Mouse (Mus musculus): Measurements from ENCODE around the gene Gm14137.

Gene Gm14137

DNA sequence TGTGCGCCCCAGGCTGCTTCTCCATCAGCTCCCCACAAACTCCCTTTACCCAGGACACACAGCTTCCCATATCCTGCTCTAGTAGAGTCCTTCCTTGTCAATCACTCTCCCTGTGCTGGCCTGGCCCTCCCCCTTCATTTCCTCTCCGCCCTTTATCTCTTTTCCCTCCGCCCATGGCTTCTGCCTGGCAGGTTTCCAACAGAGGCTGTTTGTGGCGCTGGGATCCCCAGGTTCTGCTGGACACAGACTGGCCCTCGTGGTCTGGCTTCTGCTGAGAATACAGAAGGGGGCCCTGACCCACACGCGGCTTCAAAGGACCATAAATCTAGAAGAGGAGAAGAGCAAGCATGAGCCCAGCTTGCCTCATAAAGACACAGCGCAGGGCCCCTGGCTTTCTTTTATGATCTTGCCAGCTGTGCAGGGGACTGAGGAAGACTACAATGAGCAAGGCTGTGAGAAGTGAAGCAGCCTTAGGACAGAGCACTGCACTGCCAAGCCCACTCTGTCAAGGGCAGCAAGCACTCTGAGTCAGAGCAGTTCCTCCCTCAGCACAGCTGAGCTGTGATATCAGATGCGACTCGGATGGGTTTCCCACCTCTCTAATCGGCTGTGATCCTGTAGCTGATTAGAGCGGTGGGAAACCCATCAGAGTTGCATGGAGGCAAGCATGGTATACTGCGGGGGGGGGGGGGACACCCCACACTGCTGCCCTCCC lies 1.3 kb upstream of the Gm14137 start:
- no peak for DNase-seq (ENCODE audit: low spot score)

GRCm38 (mm10) chr2:119174866-119175265 lies 557 bp downstream of the Gm14137 start:
- no peak for DNase-seq (ENCODE audit: low spot score)

DNA sequence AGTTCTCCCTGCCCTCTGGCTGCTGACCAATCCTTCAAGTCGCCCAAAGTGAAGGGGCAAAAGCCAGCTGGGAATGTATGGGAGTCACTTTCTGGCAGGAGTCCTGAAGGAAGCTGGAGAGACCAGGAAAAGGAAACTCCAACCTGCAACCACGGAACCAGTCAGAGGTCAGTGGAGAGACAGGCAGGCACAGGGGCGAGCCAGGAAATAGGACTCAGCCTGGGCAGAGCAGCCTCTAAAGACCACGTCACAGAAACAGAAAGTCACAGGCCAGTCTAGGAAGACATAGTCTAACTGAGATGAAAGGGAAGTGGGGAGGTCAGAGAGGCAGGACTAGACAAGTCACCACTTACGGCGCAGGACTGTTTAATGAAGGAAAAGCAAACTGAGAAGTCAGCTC lies 1.3 kb downstream of the Gm14137 start:
- DNase-seq (ENCODE audit: low spot score): no peak

- DNase-seq (ENCODE audit: low spot score): no peak
Measured at GRCm38 (mm10) chr2:119176761-119177160, 2.5 kb downstream of the Gm14137 start.

DNA sequence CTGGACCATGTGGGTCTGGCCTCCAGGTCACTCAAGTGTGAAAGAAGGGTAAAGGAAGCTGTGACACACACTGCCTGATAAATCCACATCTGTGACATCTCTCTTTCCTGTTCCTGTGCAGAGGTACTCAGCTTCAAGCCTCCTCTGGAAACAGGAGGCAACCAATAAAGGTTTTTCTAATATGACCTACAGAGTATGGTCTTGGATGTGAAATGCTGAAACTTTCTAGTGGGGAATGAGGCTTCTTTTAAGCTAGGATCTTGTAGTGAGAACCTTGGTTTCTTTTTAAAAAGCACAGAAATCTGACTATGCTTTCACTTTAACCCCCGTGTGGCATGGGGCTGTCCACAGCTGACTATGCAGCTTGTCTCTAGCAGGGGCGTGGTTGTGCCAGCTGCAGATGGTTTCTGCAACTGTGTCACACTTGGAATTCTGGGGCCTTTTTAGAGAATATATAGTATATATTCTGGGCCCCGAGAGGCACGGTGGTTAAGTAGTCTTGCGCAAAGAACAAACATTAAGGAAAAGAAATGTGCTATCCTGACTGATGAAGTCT lies 3.2 kb downstream of the Gm14137 start:
- DNase-seq (ENCODE audit: low spot score): no peak

- no peak for DNase-seq (ENCODE audit: low spot score)
Measured at GRCm38 (mm10) chr2:119182914-119183313, 8.6 kb downstream of the Gm14137 start.

DNA sequence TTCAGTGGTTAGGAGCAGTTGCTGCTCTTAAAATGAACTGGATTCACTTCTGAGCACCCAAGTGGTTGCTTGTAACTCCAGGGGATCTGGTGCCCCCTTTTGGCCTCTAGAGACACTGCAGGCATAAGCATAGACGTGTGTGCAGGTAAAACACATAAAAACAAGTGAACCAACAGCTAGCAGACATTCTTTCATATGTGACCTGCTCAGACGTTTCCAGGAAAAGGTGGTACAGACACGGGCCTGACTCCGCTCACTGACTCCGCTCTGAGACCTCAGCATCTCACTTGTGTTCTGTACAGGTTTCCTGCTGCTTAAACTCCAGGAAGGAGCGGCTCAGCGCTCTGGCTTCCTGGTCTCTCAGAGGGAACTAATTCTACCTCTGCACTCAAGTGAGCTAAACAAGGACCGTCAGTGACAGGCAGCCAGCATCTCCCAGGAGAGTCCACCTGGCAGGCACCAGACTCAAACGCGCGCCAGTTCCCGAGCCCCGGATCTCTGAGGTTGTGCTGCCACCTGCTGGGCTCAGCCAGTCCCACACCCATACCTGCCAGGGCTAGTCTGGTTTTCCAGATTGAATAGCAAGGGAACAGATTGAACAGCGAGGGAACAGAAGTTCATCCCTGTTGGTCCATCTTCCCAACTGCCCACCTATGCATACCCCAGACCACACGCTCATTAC lies 14.9 kb downstream of the Gm14137 start:
- peak; percentile 78 for DNase-seq (ENCODE audit: low spot score)

- no peak for DNase-seq (ENCODE audit: low spot score)
Measured at GRCm38 (mm10) chr2:119190969-119191368, 16.7 kb downstream of the Gm14137 start.

DNA sequence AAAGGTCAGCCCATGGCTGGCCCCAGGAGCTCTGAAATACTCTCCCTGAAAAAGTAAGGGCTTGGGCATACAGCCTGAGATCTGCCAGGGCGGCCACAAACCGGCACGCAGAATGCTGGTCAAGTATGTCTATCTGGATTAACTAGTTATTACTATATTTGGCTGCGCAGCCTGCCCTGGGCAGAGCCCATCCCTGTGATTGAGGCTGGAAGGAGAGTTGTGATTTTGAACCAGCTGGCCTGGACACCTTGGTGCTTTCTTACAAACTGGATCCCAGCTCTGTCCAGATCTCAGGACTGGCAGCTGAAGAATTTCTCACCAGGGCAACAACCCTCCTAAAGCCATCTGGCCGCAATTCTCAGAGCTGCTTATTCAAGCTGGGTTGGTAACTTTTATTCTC lies 19.8 kb downstream of the Gm14137 start:
- no peak for DNase-seq (ENCODE audit: low spot score)

DNA sequence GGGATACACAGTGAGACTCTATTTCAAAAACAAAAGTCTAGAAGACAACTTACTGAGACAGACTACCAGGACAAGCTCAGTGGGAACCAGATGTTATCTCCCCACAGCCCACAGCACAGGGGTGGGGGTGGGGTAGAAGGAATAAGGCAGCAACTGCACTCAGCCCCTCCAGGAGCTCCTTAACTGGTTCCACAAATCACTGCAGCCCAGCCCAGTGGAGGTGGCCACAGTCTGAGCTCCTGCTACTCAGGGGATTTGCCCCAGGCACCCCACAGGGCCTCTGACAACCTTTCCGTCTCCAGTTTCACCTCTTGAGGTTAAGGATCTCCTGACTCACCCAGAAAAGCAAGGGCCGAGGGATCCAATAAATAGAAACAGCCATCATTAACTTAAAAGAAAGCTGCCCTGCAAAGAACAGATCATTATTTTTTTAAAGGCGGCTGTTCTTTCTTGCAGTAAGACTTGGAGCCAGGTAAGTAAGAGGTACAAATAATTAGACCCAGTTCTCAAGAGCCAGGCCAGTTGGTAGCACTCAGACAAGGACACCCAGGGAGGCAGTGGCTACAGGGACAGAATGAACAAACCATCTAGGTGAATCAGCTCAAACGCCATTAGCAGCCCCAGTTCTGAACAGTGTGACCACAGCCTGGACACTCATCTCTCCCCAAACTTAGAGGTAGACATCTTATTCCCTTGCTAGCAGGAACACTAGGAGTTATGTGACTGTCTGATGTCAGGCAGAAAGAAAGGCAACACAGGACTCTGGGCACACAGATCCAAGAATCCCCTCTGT lies 22.2 kb downstream of the Gm14137 start:
- no peak for DNase-seq (ENCODE audit: low spot score)

- DNase-seq (ENCODE audit: low spot score): no peak
Measured at GRCm38 (mm10) chr2:119197493-119197892, 23.2 kb downstream of the Gm14137 start.

DNA sequence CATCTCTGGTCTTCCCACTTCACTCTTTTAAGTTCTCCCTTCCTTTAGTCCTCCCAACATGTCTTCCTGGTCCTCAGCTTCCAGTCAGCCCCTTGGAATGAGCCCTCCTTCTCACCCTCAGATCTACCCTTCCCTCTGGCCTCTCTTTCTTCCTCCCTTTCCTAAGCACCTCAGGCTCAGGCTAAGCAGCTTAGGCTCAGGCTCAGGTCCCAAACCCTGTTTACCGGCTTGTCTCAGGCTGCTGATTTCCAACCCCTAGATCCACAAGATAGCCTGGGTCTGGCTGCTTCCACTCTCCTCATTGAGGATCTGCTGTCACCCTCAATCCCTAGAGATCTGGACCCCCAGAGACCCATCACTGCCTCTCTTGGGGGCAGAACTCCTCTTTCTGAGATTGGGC lies 23.7 kb downstream of the Gm14137 start:
- no peak for DNase-seq (ENCODE audit: low spot score)

- DNase-seq (ENCODE audit: low spot score): no peak
Measured at GRCm38 (mm10) chr2:119198934-119199333, 24.6 kb downstream of the Gm14137 start.

DNA sequence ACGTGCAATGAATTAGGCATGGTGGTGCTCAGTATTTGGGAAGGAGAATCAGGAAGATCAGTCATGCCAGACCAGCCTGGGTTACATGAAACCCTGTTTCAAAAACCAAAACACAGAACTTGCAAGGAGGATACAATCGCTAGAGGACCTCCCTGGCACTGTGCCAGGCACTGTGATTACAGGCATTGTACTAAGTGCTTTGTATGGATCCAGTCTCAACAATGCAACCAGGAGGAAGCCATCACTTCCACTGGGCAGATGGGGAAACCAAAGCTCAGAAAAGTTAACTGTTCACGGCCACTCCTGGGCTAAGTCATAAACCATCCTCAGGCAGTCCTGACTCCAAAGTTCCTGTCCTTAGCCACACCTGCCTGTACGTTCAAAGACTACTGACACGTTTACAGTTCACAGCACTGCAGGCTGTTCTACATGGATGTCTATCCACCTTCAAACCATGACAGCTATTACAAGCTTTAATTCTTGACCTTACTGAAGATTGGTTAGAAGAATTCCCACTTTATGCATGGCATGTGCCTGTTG lies 28.7 kb downstream of the Gm14137 start:
- DNase-seq (ENCODE audit: low spot score): no peak

DNA sequence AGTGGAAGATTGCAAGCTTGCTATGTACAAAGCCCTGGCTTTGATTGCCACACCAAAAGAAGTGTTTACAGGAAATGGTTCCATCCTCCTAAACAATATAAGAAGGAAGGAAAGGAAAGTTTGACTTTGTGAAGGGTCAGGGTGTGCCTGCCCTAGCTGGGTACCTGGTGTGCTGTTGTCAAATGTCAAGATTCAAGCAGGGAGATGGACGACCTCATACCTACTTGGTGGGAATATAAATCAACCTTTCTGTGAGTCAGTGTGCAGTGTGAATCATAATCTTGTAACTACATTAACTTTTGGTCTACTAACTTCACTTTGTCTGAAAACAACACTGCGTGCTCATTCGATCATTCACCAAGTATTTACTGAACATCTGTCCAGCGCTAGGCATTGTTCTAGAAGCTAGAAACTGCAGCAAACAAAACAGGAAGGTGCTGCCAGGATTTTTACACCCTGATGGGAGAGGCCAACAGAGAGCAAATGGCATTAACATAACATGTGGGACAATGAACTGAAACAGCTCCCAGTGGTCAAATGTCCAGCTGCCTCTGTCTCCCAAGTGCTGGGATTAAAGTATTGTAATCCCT lies 29.7 kb downstream of the Gm14137 start:
- DNase-seq (ENCODE audit: low spot score): no peak

DNA sequence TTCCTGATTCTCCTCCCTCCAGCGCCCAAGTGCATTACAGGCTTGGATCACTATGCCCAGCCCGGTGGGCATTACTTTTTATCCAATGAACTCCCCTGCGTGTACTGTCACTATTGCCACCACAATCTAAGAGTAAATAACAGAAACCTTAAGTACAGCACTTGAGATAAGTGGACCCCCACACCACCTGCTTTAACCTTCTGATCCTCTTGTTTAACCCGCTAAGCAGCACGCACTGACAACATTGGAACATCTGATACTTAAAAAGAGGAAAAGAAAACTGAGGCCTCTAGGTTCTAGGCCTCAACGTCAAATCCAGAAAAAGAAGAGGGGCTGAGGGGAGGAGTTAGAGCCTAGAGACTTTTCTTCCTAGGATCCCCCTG lies 33.6 kb downstream of the Gm14137 start:
- no peak for DNase-seq (ENCODE audit: low spot score)

- peak; percentile 96 for DNase-seq (ENCODE audit: low spot score)
Measured at GRCm38 (mm10) chr2:119208344-119209175, 34.3 kb downstream of the Gm14137 start, which contains the start of the genes Zfyve19 and Dnajc17. Zfyve19 (plus strand) TSS chr2:119208617. Dnajc17 (minus strand) TSS chr2:119208795.

DNA sequence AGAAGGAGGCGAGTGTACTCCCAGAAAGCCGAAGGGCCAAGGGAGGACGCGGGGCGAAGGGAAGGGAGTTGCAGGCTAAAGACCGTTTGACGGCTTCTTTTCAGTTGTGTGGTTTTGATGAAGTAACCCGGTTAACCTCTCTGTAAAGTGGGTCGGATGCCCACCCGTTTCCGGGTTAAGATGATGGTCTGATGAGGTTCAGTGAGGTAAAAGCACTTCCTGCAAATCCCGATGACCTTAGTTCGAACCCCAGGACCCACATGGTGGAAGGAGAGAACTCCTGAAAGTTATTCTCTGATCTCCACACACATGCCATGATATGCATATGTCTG lies 34.8 kb downstream of the Gm14137 start:
- no peak for DNase-seq (ENCODE audit: low spot score)

All from T-cell, adult 2 months (primary cell).